Mouse (Mus musculus) MEL (cell line): Measurements from ENCODE around the gene Ttbk2. TPM values are rescaled to one million over a fixed set of nuclear protein-coding genes. Genes with fewer than 3 reads are reported as not detected.

Source experiments
- NRF1 ChIP-seq: IDR thresholded peaks from 2 replicates; pipeline ENCODE4 v1.6.1; 2014; ENCODE audit warnings: low read depth, mild to moderate bottlenecking, inconsistent platforms, low read length, improper control_type of control experiment, moderate library complexity; ENCODE audit not compliant: poor library complexity, insufficient read depth, severe bottlenecking
- polyA plus RNA-seq, 2 experiments: library from polyadenylated mRNA; stranded (reverse) in 1 of 2; unstranded in 1 of 2; fragments of >175 nt in 1 of 2; fragments of >200 nt in 1 of 2; gene quantifications; 2 replicates each; pipeline versions ENCODE4 v1.2.1 to v1.2.4; 2012; ENCODE audit warnings: low replicate concordance in 2 of 2, low read depth in 1 of 2; ENCODE audit not compliant: insufficient read length in 2 of 2, insufficient read depth in 1 of 2, missing spikeins in 1 of 2
- total RNA-seq: library from RNA; depleted of rRNA; stranded (reverse); fragments of 300-350 nt; gene quantifications from 2 replicates; pipeline ENCODE4 v1.2.3, GENCODE M21; 2012; rRNA removed

Ttbk2 gene
- total and polyA plus RNA-seq, 3 experiments: 2.1 to 3.0 TPM; not detected in 1

DNA sequence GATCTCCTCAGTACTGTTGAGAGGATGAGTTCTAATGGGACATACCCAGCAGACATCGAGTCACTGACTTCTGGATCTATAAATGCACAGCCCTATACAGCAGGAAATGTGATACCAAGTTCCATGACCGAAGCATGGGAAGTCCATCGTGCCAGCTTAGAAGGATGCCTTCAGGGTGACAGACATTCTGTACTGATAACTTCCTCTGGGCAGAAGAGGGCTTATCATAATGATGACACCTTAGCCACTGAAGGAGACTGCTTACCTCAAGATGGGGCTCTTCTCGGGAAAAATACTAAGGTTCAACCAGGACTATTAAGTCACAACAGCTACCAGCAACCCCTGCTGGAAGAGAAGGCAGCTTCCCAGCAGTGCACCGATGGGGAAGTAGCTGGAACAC is 152.6 kb downstream of the Ttbk2 start (continued):
- TF ChIP-seq NRF1: no peak

Other genes starting within 250 kb of the Ttbk2 start
- gene Haus2, start 241.2 kb downstream of the Ttbk2 start, total RNA-seq: 15.8 and 16.7 TPM in 2 replicates
- 10 to 100 TPM in 1 of 2 experiments, not detected in 1; 14.5 TPM for gene Haus2, start 241.2 kb downstream of the Ttbk2 start, polyA plus RNA-seq
- gene Lrrc57, start 241.1 kb downstream of the Ttbk2 start, total RNA-seq: 8.1 and 11.1 TPM in 2 replicates
- gene Lrrc57, start 241.1 kb downstream of the Ttbk2 start, polyA plus RNA-seq: 10 to 100 TPM in 1 of 2 experiments, not detected in 1; 17.5 TPM
- 0.46 and 0.50 TPM in 2 replicates for gene Stard9, start 221.5 kb downstream of the Ttbk2 start, total RNA-seq
- gene Stard9, start 221.5 kb downstream of the Ttbk2 start, polyA plus RNA-seq: 1 to 10 TPM in 1 of 2 experiments, not detected in 1; 1.1 TPM
- gene Cdan1, start 476 bp downstream of the Ttbk2 start, total RNA-seq: 10.8 and 10.9 TPM in 2 replicates
- gene Cdan1, start 476 bp downstream of the Ttbk2 start, polyA plus RNA-seq: 10 to 100 TPM in 1 of 2 experiments, not detected in 1; 27.6 TPM
- 11.4 and 12.8 TPM in 2 replicates for gene Ubr1, start 120.1 kb upstream of the Ttbk2 start, total RNA-seq
- 10 to 100 TPM in 1 of 2 experiments, not detected in 1; 27.8 TPM for gene Ubr1, start 120.1 kb upstream of the Ttbk2 start, polyA plus RNA-seq
- 1.8 and 2.0 TPM in 2 replicates for gene Tmem62, start 126.4 kb upstream of the Ttbk2 start, total RNA-seq
- gene Tmem62, start 126.4 kb upstream of the Ttbk2 start, polyA plus RNA-seq: 1 to 10 TPM in 1 of 2 experiments, not detected in 1; 2.9 TPM
- 24.6 and 25.7 TPM in 2 replicates for gene Ccndbp1, start 157.8 kb upstream of the Ttbk2 start, total RNA-seq
- 100 to 1,000 TPM in 1 of 2 experiments, 10 to 100 TPM in 1; 26.1 to 250 TPM for gene Ccndbp1, start 157.8 kb upstream of the Ttbk2 start, polyA plus RNA-seq
- 0.69 and 2.9 TPM in 2 replicates for gene Epb42, start 186.5 kb upstream of the Ttbk2 start, total RNA-seq
- gene Epb42, start 186.5 kb upstream of the Ttbk2 start, polyA plus RNA-seq: 1 to 10 TPM in 1 of 2 experiments, not detected in 1; 2.3 TPM
- not detected in 2 replicates for gene Tgm5, start 235.2 kb upstream of the Ttbk2 start, total RNA-seq
- not detected for gene Tgm5, start 235.2 kb upstream of the Ttbk2 start, polyA plus RNA-seq